Mouse (Mus musculus) small intestine, adult 2 months (tissue): ENCODE measurements around the gene Irak2. TPM values are rescaled to one million over a fixed set of nuclear protein-coding genes. Genes with fewer than 3 reads are reported as not detected.
"Not testable (repeated sequence)": the region's sequence is repeated elsewhere in the genome, so short reads cannot be mapped to it uniquely, and the experiment has no call there.

Source experiments
- H3K27ac ChIP-seq: fragments of 200-500 bp; 2 replicates; pipeline ENCODE4 v1.5.1; 2012; ENCODE audit warnings: low read depth, low read length, control low read depth, inconsistent platforms; ENCODE audit not compliant: insufficient read depth
- H3K27me3 ChIP-seq: fragments of 200-500 bp; 2 replicates; pipeline ENCODE4 v1.6.1; 2012; ENCODE audit warnings: mild to moderate bottlenecking, moderate library complexity, low read length, inconsistent platforms; ENCODE audit not compliant: control insufficient read depth, insufficient read depth
- H3K36me3 ChIP-seq: fragments of 200-500 bp; 2 replicates; pipeline ENCODE4 v1.6.1; 2012; ENCODE audit warnings: mild to moderate bottlenecking, low read length, control low read depth, inconsistent platforms; ENCODE audit not compliant: control insufficient read depth, insufficient read depth
- H3K4me1 ChIP-seq: fragments of 200-500 bp; 2 replicates; pipeline ENCODE4 v1.6.1; 2012; ENCODE audit warnings: low read length, inconsistent platforms, mixed read lengths; ENCODE audit not compliant: control insufficient read depth, insufficient read depth, insufficient read length
- H3K4me3 ChIP-seq: fragments of 200-500 bp; 2 replicates; pipeline ENCODE4 v1.5.1; 2012; ENCODE audit warnings: low read depth, mild to moderate bottlenecking, control low read depth, inconsistent platforms, low read length, moderate library complexity
- CTCF ChIP-seq: fragments of 200-500 bp; IDR thresholded peaks from 2 replicates; pipeline ENCODE4 v1.5.1; 2012; ENCODE audit warnings: low read depth, mild to moderate bottlenecking, control low read depth, inconsistent platforms, low read length, moderate library complexity, mixed read lengths; ENCODE audit not compliant: insufficient replicate concordance, insufficient read length; ENCODE audit errors: extremely low read depth
- POLR2A ChIP-seq: fragments of 200-500 bp; IDR thresholded peaks from 2 replicates; pipeline ENCODE4 v1.6.1; 2012; ENCODE audit warnings: low read depth, mild to moderate bottlenecking, control low read depth, inconsistent platforms, low read length, moderate library complexity
- WGBS: fragments of 180-500 bp; shearing (Covaris S2); methylation state at CpG from one replicate; pipeline ENCODE4 v1.1.7; 2018; 5-methylcytosine and 5-hydroxymethylcytosine counted together
- polyA plus RNA-seq: library from polyadenylated mRNA; depleted of rRNA; stranded (reverse); fragments of >200 nt; gene quantifications from 2 replicates; pipeline ENCODE4 v1.2.3, GENCODE M21; 2012

Irak2 gene
- polyA plus RNA-seq, 1 experiment = 97.6 TPM

DNA sequence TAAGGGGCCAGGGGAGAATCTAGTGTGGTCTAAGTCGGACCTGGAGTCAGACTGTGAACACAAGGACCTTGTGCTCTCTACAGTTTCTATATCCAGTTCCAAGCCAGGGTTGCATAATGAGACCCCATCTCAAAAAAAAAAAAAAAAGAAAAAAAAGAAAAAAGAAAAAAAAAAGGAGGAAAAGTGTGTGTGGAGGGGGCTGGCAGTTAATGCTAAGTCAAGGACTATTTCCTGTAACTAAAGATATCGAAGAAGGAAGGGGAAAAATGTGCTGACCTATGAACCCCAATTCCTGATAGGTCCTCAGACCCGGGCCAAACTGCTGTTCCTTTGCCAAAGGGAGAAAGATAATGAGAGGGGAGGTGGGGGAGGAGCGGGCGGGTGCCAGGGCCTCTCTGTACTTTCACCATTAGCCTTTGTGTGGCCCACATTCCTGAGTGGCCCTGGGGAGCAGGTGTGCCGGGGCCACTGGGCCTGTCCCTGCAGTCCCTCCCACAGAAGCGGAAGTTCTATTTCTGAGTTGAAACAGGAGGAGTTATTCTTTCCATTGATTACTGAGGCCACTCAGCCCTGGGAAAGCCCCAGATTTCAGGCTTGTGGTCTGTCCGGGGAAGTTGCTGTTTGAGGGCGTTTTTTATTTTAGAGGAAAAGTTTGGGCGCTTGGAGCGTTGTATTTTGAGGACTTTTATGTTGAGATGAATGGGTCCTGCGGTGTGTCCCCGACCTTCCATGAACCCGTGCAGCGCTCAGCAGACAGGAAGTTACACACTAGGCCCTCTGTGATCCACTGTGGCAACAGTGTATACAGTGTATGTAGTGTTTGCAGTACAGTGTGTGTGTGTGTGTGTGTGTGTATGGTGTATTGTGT is 30.3 kb downstream of the Irak2 start:
- Histone ChIP-seq H3K36me3 (peaks cover 35% of the 10 kb centered on the region), H3K27me3 (no peaks in the 10 kb centered on the region), H3K27ac (peak overlapping the region; percentile 94), H3K4me3 (peak overlapping the region; percentile 13; the same call in 1 of the 2 replicates), H3K4me1 (peaks cover 44% of the 10 kb centered on the region)
- no peak; the same call in 1 of the 2 replicates for TF ChIP-seq POLR2A
- no peak for TF ChIP-seq CTCF
- WGBS = 8% methylated on average over 15 of the region's 15 CpGs

- 63% methylated on average over 7 of the region's 7 CpGs for WGBS
- H3K27ac ChIP-seq = peak overlapping the region; percentile 94
- 0 out of 2 replicates have a peak overlapping the region, but pooled peaks have one; percentile 9 for H3K4me3 ChIP-seq
- peaks cover 38% of the 10 kb centered on the region for H3K4me1 ChIP-seq
- TF ChIP-seq CTCF (no peak), POLR2A (no peak)
- H3K27me3 ChIP-seq = no peaks in the 10 kb centered on the region
- H3K36me3 ChIP-seq = peaks cover 42% of the 10 kb centered on the region
Observed at GRCm38 (mm10) chr6:113669821-113670220, 31.6 kb downstream of the Irak2 start.

DNA sequence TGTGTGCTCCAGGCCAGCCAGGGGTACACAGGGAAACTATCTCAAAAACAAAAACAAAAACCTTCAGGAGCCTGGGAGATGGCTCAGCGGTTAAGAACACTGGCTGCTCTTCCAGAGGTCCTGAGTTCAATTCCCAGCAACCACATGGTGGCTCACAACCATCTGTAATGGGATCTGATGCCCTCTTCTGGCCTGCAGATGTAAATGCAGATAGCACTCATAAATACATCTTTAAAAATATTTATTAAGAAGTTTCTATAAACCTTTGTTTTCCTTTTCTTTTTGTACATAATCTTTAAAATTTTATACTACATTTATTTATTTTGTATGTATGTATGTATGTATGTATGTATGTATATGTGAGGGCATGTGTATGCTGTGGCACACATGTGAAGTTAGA is 33.8 kb downstream of the Irak2 start:
- H3K4me3 ChIP-seq, H3K27me3 ChIP-seq: not testable (repeated sequence)
- peak; percentile 20; the same call in 1 of the 2 replicates for TF ChIP-seq CTCF
- Histone ChIP-seq H3K4me1 (peaks cover 45% of the 10 kb centered on the region), H3K36me3 (peaks cover 49% of the 10 kb centered on the region), H3K27ac (0 out of 2 replicates have a peak overlapping the region, but pooled peaks have one; percentile 35)
- 94% methylated on average over 1 of the region's 1 CpGs for WGBS

- Histone ChIP-seq H3K27ac (peak overlapping the region; percentile 22), H3K4me1 (peaks cover 36% of the 10 kb centered on the region), H3K4me3 (no peak overlapping the region), H3K36me3 (peaks cover 52% of the 10 kb centered on the region), H3K27me3 (no peaks in the 10 kb centered on the region)
- TF ChIP-seq CTCF (no peak), POLR2A (no peak)
- 74% methylated on average over 6 of the region's 6 CpGs for WGBS
Observed at GRCm38 (mm10) chr6:113672989-113673388, 34.7 kb downstream of the Irak2 start.

DNA sequence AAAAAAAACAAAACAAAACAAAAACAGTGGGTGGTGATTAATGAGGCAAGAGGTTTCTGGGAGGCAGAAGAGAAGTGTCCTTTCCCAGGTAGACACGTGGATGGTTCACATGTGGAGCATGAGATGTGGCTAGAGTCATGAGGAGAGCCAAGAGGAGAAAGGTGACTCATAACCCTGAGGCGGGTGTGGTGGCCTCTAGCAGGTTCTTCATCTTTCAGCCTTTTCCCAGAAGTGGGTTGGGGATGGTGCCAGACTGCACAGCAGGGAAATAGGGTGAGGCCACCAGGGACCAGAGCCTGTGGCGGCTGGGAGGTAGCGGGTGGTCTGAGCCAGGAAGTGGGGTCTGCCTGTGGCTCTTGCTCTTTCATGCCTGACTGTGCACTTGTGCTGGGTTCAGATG is 37.0 kb downstream of the Irak2 start:
- 40% methylated on average over 4 of the region's 4 CpGs for WGBS
- H3K27ac ChIP-seq = peak overlapping the region; percentile 79

GRCm38 (mm10) chr6:113675991-113676390 is 37.7 kb downstream of the Irak2 start:
- 85% methylated on average over 9 of the region's 9 CpGs for WGBS
- H3K27ac ChIP-seq = peak overlapping the region; percentile 38; the same call in 1 of the 2 replicates
- no peak overlapping the region for H3K4me3 ChIP-seq
- peaks cover 66% of the 10 kb centered on the region for H3K36me3 ChIP-seq
- TF ChIP-seq POLR2A (no peak), CTCF (no peak)
- H3K4me1 ChIP-seq = peaks cover 22% of the 10 kb centered on the region
- H3K27me3 ChIP-seq = no peaks in the 10 kb centered on the region

More for the DNA sequence above, 37.0 kb downstream of the Irak2 start:
- TF ChIP-seq CTCF (no peak), POLR2A (no peak)
- peaks cover 67% of the 10 kb centered on the region for H3K36me3 ChIP-seq
- H3K4me3 ChIP-seq = no peak overlapping the region
- no peaks in the 10 kb centered on the region for H3K27me3 ChIP-seq
- H3K4me1 ChIP-seq = peaks cover 22% of the 10 kb centered on the region

GRCm38 (mm10) chr6:113677070-113677734 is 38.9 kb downstream of the Irak2 start:
- TF ChIP-seq CTCF = no peak
- no peak for TF ChIP-seq POLR2A
- Histone ChIP-seq H3K4me1 (peaks cover 22% of the 10 kb centered on the region), H3K27ac (peak overlapping the region; percentile 43), H3K36me3 (peaks cover 64% of the 10 kb centered on the region), H3K4me3 (no peak overlapping the region), H3K27me3 (no peaks in the 10 kb centered on the region)
- 40% methylated on average over 14 of the region's 14 CpGs for WGBS
